10 mouse cellular contexts compared by ENCODE assay signal in genomic region chrX:61046700-61047099, GRCm38 (mm10).
A peak's percentile ranks its signal among the peaks of the same experiment; 100 is the strongest.
DNase-seq lines count a peak whose midpoint lies in the region; ATAC-seq lines count a peak whose summit lies in the region.
"Had no signal": no experiment of that assay in that cellular context is flagged by ENCODE, and none has a peak within 500 bp of the region (broad histone marks: within the 10 kb centered on the region; RNA-seq: fewer than 3 reads in every experiment).

No protein-coding gene starts in this region.

- no peaks in the 10 kb centered on the region for H3K27me3 ChIP-seq in hindbrain, embryonic 14.5 days (ENCODE audit: control insufficient read depth, insufficient read depth, low read length)
- H3K27me3 ChIP-seq in hindbrain, embryonic 10.5 days (ENCODE audit: insufficient read depth, poor library complexity, severe bottlenecking) = no peaks in the 10 kb centered on the region
- H3K27me3 ChIP-seq: heart, embryonic 15.5 days; midbrain, embryonic 12.5 days had no signal

- no peak overlapping the region for H3K4me3 ChIP-seq in hindbrain, embryonic 14.5 days (replicated peaks; ENCODE audit: low read length)
- H3K4me3 ChIP-seq in hindbrain, embryonic 10.5 days = no peak overlapping the region
- H3K4me3 ChIP-seq: heart, embryonic 15.5 days; midbrain, embryonic 12.5 days had no signal

- H3K9me3 ChIP-seq in hindbrain, embryonic 14.5 days (ENCODE audit: control insufficient read depth, low read length) = no peaks in the 10 kb centered on the region
- H3K9me3 ChIP-seq in hindbrain, embryonic 10.5 days = no peaks in the 10 kb centered on the region
- H3K9me3 ChIP-seq: heart, embryonic 15.5 days; midbrain, embryonic 12.5 days had no signal

- no peak for ATAC-seq in hindbrain, embryonic 14.5 days (ENCODE audit: low FRiP score)
- no peak for ATAC-seq in megakaryocyte, adult 5-6 weeks (ENCODE audit: poor library complexity, severe bottlenecking)

- WGBS in hindbrain, embryonic 14.5 days = 14% methylated on average over 6 of the region's 6 CpGs
- 17% methylated on average over 6 of the region's 6 CpGs for WGBS in hindbrain, embryonic 10.5 days

- no peak overlapping the region for H3K4me2 ChIP-seq in hindbrain, embryonic 14.5 days (replicated peaks)
- H3K4me2 ChIP-seq: heart, embryonic 15.5 days; midbrain, embryonic 12.5 days had no signal

- peak; percentile 72 for DNase-seq in hindbrain, embryonic 14.5 days (ENCODE audit: low spot score)
- DNase-seq in hindbrain, embryonic 10.5 days (ENCODE audit: low spot score) = no peak
- peak; percentile 35 to 39 for DNase-seq in right cerebral cortex, postnatal 10 days (ENCODE audit: low spot score in 2 of 2)
- DNase-seq in right cerebral cortex, postnatal 36 days (ENCODE audit: low spot score in 2 of 2) = no peak
- DNase-seq in forelimb bud, embryonic 11.5 days (ENCODE audit: low read depth, low spot score) = peak; percentile 18
- DNase-seq in spleen, postnatal 36 days (ENCODE audit: low spot score in 2 of 2) = no peak
- DNase-seq in neural tube, embryonic 10.5 days (ENCODE audit: extremely low spot score, low spot score) = no peak

- no peaks in the 10 kb centered on the region for H3K4me1 ChIP-seq in hindbrain, embryonic 14.5 days (replicated peaks; ENCODE audit: control insufficient read depth, insufficient read depth, low read length)
- no peaks in the 10 kb centered on the region for H3K4me1 ChIP-seq in hindbrain, embryonic 10.5 days (replicated peaks)
- H3K4me1 ChIP-seq: heart, embryonic 15.5 days; midbrain, embryonic 12.5 days had no signal

- no peak overlapping the region for H3K9ac ChIP-seq in hindbrain, embryonic 14.5 days
- H3K9ac ChIP-seq: heart, embryonic 15.5 days; midbrain, embryonic 12.5 days had no signal

- H3K27ac ChIP-seq in hindbrain, embryonic 14.5 days = no peak overlapping the region
- H3K27ac ChIP-seq in hindbrain, embryonic 10.5 days = no peak overlapping the region
- H3K27ac ChIP-seq: heart, embryonic 15.5 days; midbrain, embryonic 12.5 days had no signal

- H3K36me3 ChIP-seq in hindbrain, embryonic 14.5 days (replicated peaks; ENCODE audit: control insufficient read depth, insufficient read depth) = no peaks in the 10 kb centered on the region
- H3K36me3 ChIP-seq in hindbrain, embryonic 10.5 days = no peaks in the 10 kb centered on the region
- H3K36me3 ChIP-seq: heart, embryonic 15.5 days; midbrain, embryonic 12.5 days had no signal

Comparison
In these comparisons a context has a peak if more than half of its experiments do, and no peak if none do; other contexts are left out.
1. DNase-seq: peak in hindbrain, embryonic 14.5 days (single experiment), right cerebral cortex, postnatal 10 days (2 of 2) and forelimb bud, embryonic 11.5 days (single experiment); none in hindbrain, embryonic 10.5 days (single experiment), right cerebral cortex, postnatal 36 days (0 of 2), spleen, postnatal 36 days (0 of 2) and neural tube, embryonic 10.5 days (single experiment).